Mouse (Mus musculus): ENCODE measurements around the gene Adam20. TPM values are rescaled to one million over a fixed set of nuclear protein-coding genes. Genes with fewer than 3 reads are reported as not detected.
"Not testable (repeated sequence)": the region's sequence is repeated elsewhere in the genome, so short reads cannot be mapped to it uniquely, and the experiment has no call there.

Gene Adam20
- total RNA-seq (2021), result not detected
- long read RNA-seq, experiment 1, result 0 reads
- long read RNA-seq, experiment 2, result 0 reads

DNA sequence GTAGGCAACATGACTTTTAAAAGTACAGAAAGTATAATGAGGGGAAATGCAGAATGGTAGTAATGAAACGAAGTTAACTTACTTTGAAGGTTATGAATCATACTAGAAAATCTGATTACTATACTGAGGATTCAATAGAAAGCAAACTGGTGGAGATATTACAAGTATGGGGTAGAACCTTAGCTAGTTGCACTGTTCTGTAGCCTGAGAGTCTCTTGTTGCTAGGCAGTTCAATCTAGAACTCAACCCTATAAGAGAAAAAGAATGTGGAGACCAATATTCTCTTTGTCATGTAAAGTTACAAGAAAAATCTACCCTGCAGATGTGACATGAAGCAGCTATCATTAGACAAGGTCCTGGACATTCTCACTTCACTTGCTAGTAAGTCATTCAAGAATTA lies at the start of gene Adam20:
Gene Adam20, plus strand, starts transcription at position 301 of the 400 bp plus-strand sequence.
- DNase-seq; intact Hi-C loops (cut with DNase I; ENCODE audit: low total_unique reads): not testable (repeated sequence)

DNA sequence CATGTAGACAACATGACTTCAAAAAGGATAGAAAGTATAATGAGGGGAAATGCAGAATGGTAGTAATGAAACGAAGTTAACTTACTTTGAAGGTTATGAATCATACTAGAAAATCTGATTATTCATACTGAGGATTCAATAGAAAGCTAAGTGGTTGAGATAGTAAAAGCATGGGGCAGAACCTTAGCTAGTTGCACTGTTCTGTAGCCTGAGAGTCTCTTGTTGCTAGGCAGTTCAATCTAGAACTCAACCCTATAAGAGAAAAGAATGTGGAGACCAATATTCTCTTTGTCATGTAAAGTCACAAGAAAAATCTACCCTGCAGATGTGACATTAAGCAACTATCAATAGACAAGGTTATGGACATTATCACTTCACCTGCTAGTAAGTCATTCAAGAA lies 41.2 kb upstream of the Adam20 start, which contains the start of gene Adam25:
Gene Adam25, plus strand, starts transcription at position 301 of the 400 bp plus-strand sequence.
- intact Hi-C loops (cut with DNase I; ENCODE audit: low total_unique reads), result not testable (repeated sequence)

DNA sequence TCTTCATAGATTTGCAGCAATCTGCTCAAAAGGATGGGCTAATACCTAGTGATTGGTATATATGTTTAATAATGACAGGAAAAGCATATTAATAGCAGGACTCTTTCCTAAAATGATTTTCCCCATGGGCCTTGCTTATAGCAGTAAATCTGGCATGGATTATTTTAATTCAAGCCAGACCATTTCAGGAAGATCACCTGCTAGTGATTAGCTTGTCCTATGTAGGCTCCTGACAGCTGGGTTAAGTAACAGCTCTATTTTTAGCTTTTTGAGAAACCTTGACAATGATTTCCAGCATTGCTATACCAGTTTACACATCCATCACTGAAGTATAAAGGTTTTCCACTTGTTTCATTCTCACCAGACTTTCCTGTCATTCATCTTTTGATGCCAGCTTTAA lies 9.8 kb upstream of the Adam20 start:
- DNase-seq, result no peak
- intact Hi-C loops (cut with DNase I; ENCODE audit: low total_unique reads), result no loop called here

More for the DNA sequence above, 41.2 kb upstream of the Adam20 start, which contains the start of gene Adam25:
- not testable (repeated sequence) for DNase-seq

DNA sequence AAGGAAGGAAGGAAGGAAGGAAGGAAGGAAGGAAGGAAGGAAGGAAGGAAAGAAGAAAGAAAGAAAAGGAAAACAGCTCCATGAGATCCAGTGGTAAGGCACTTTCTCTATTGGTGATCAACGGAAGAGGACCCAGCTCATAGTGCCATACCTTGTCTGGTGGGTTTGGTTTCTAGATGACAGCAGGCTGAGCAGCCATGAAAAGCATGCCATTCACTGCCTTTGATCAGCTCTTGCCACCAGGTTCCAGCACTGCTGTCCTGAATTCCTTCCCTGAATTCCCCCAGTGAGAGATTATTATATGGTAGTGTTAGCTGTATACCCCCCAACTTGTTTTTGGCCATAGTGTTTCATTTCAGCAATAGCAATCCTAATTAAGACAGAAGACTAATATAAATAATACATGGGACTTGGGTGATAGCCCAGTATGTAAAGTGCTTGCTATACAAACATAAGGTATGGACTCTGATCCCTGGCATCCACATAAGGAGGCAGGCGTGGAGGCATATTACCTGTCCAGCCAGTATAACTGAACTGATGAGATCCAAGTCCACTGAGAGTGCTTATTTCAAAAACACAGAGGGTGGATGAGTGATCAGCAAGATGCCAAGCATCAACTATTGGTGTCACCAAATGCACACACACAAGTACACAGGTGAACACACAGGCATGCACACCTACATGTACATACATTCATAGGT lies 10.5 kb downstream of the Adam20 start:
- intact Hi-C loops (cut with DNase I; ENCODE audit: low total_unique reads), result no loop called here

More for the DNA sequence above, 10.5 kb downstream of the Adam20 start:
- no peak for DNase-seq

Other genes starting within 250 kb of the Adam20 start
- not detected for gene Adam24, start 118.2 kb upstream of the Adam20 start, total RNA-seq (2021)
- not detected for gene Adam25, start 41.1 kb upstream of the Adam20 start, total RNA-seq (2021)
- gene Adam39, start 29.7 kb downstream of the Adam20 start, total RNA-seq (2021), result not detected